Mouse (Mus musculus): ENCODE measurements around the gene Dazap1.

GRCm38 (mm10) chr10:80264341-80265148 lies 3.3 kb downstream of the Dazap1 start:
- TF ChIP-seq CHD2 (IDR thresholded peaks at IDR 0.05; ENCODE audit: low read length) (no peak), USF2 (IDR thresholded peaks at IDR 0.05; ENCODE audit: borderline replicate concordance in 1 of 2, insufficient read depth in 1 of 2, low read depth in 1 of 2, low read length in 2 of 2) (no peak), EP300 (IDR thresholded peaks at IDR 0.05; ENCODE audit: low read depth in 1 of 2, low read length in 2 of 2) (peak; percentile 26 to 28; a peak in 2 of 4 replicates), CTCF (IDR thresholded peaks at IDR 0.05 in 2 of 3, conservative IDR thresholded peaks at IDR 0.05 in 1 of 3; ENCODE audit: control insufficient read depth in 1 of 3, insufficient read depth in 1 of 3, low read depth in 2 of 3, low read length in 3 of 3, poor library complexity in 1 of 3, severe bottlenecking in 1 of 3) (0 out of 6 replicates have a peak, but pooled peaks of 1 of the 3 experiments have one; percentile 2), POLR2AphosphoS2 (IDR thresholded peaks at IDR 0.05; ENCODE audit: low read length) (peak; percentile 78; the same call in 1 of the 2 replicates), POLR2A (IDR thresholded peaks at IDR 0.05; ENCODE audit: control insufficient read depth in 1 of 2, insufficient read depth in 1 of 2, low read depth in 1 of 2, low read length in 2 of 2, poor library complexity in 1 of 2) (peak; percentile 83 to 84; a peak in 3 of 4 replicates), KAT2A (conservative IDR thresholded peaks at IDR 0.05; ENCODE audit: low read depth, low read length) (peak; percentile 92), GATA1 (IDR thresholded peaks at IDR 0.05; ENCODE audit: low read depth, low read length) (peak; percentile 61)

All from MEL (cell line).